Mouse (Mus musculus): ENCODE results near the gene H2-T22.

DNA sequence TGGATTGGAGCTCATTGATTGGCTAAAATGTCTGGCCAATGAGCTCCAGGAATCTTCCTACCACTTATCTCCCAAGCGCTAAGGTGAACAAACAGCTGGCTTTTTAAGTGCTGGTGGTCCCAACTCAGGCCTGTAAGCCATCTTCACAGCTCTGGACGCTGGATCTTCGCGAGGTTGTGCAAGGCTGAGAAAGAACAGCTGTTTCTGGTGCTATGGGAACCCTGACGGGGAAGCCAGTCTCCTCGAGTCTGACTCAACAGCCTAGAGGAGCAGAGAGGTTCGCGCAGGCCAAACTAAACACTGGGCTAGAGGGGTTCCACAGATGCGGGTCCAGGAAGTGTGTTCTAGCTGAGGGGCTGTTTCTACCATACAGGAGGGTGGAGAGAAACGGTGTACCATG, 50.8 kb downstream of the H2-T22 start:
- TF ChIP-seq CTCF (IDR thresholded peaks at IDR 0.05; ENCODE audit: low read depth) (no peak), EP300 (IDR thresholded peaks at IDR 0.05; ENCODE audit: low read depth) (no peak)

Measured in liver, embryonic 14.5 days (tissue).